Mouse (Mus musculus) adrenal gland, postnatal 36 days (tissue): ENCODE measurements at regions not wholly inside any gene's neighbourhood (a gene's known extent, or its start where the extent isn't known, plus 50 kb on each side); places are given as distances from the start of the nearest gene placed in this dataset.

ENCODE experiments used
- DNase-seq, 2 experiments: peaks; one replicate each; pipeline ENCODE4 v3.0.0; 2021; ENCODE audit warnings: mixed read lengths in 1 of 2

GRCm38 (mm10) chr1:111699030-111699732 lies 165.5 kb downstream of the Dsel start:
- no peak for DNase-seq

- DNase-seq, result no peak
Observed at GRCm38 (mm10) chr1:111660950-111661349, 203.8 kb downstream of the Dsel start.

- peak in 1 of 2 experiments; percentile 10 for DNase-seq
Observed at GRCm38 (mm10) chr1:111660099-111660670, 204.5 kb downstream of the Dsel start.

DNA sequence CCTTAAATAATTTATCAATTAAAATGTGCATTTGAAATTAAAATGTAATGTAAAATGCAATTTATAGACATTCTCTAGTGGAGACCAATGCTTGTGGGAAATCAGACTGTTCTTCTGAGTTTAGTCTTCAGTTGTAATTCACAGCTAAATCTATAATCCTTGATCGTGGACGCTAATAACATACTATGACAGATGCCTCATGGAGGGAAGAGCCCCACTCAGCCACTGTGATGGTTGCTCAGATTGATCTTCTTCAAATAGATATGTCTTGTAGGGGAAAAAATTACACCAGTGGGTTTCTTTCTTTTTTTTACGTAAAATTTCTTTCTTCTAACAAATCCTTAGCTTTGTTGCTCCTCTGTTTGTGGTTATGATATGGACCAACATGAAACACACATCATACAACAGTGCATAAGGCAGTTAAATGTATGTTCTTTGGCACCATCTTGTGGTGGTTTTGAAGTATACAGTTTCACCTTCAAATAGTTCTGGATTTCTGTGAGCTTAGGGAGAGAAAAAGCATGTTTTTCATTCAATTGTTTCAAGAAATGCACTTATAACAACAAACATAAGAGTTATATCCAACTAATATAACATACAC lies 230.8 kb downstream of the Dsel start:
- no peak for DNase-seq
